Mouse (Mus musculus): Measurements from ENCODE around the gene Arid1b. TPM values are rescaled to one million over a fixed set of nuclear protein-coding genes. Genes with fewer than 3 reads are reported as not detected.
A peak's percentile ranks its signal among the peaks of the same experiment; 100 is the strongest.

Gene Arid1b
- polyA plus RNA-seq, 1 experiment from 2014 or later, result 5.2 TPM

DNA sequence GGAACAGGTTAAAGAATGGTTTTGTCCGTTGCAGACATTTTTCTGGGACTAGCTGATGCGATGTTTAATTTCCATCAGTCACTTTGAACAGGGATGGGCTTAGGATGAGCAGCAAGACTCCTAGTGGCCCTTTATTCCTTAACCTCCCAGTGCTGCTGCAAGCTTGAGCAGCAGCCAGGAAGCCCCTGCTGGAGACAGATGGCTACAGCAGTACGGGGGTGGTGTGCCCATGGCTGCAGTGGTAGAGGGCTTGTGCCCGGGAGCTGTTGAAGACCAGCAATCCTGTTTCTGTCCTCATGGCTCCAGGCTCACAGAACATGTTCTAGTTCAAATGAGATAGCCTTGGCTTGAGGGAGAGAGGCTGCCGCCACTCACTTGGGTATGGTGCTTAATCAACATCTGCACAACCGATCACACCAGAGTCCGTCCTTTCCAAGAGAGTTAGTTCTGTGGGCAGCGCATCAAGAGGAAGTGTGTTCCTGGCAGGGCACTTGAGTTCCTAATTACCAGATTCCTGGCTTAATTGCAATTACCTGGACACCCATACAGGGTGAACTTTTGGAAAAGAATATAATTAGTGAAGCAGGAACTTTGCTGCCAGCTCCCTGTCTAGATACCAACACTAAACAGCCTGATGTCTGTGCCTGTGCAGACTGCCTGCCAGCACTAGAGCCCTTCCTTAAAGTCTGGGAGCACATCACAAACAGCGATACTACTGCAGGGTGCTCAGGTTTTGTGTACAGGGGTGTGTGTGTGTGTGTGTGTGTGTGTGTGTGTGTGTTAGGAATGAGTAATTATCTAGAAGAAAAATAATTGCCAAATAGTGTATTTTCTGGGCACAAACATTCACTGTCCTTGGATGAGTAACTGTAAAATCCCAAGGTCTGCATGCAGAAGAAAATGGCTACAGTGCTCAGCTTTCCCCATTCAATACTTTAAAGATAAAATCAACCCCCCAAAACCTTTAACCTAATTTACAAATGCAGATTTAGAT, 224.0 kb downstream of the Arid1b start:
- Histone ChIP-seq H3K27ac (replicated peaks) (no peak overlapping the region), H3K27me3 (replicated peaks) (no peaks in the 10 kb centered on the region), H3K4me2 (no peak overlapping the region), H3K36me3 (no peaks in the 10 kb centered on the region), H3K9me3 (no peaks in the 10 kb centered on the region), H3K4me1 (peaks cover 51% of the 10 kb centered on the region), H3K9ac (no peak overlapping the region), H3K4me3 (no peak overlapping the region)
- 76% methylated on average over 9 of the region's 9 CpGs for WGBS
- ATAC-seq (ENCODE audit: extremely low read depth, insufficient number of reproducible peaks, low FRiP score, low TSS enrichment), result no peak

DNA sequence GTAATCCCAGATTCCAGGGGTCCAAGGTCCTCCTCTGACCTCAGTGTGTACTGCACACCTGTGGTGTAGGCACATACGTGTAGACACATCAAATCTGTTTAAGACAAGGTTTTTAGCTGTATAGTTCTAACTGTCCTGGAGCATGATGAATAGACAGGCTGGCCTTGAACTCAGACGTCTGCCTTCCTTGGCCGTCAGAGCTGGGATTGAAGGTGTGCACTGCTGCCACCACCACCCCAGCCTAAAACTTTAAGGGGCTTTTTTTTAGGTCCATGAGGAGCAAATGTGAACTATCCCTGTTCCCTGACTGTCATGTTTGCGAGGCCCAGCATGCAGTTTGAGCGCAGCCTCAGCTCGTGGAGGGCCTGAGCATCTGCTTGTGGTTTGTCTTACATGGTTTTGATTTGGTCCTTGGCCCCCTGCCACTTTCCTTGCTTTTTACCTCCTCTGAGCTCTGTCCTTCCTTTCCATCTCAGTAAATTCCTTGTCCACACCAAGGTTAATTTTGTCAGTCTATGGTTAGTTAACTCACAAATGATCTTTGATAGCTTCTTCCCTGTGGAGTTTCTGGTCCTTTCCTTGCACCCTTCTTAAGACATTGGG, 224.9 kb downstream of the Arid1b start:
- no peaks in the 10 kb centered on the region for H3K36me3 ChIP-seq
- no peak overlapping the region for H3K9ac ChIP-seq
- no peaks in the 10 kb centered on the region for H3K9me3 ChIP-seq
- H3K27me3 ChIP-seq (replicated peaks), result no peaks in the 10 kb centered on the region
- H3K4me3 ChIP-seq, result no peak overlapping the region
- peaks cover 42% of the 10 kb centered on the region for H3K4me1 ChIP-seq
- ATAC-seq (ENCODE audit: extremely low read depth, insufficient number of reproducible peaks, low FRiP score, low TSS enrichment), result no peak
- 86% methylated on average over 6 of the region's 6 CpGs for WGBS
- H3K4me2 ChIP-seq, result no peak overlapping the region
- H3K27ac ChIP-seq (replicated peaks), result no peak overlapping the region

DNA sequence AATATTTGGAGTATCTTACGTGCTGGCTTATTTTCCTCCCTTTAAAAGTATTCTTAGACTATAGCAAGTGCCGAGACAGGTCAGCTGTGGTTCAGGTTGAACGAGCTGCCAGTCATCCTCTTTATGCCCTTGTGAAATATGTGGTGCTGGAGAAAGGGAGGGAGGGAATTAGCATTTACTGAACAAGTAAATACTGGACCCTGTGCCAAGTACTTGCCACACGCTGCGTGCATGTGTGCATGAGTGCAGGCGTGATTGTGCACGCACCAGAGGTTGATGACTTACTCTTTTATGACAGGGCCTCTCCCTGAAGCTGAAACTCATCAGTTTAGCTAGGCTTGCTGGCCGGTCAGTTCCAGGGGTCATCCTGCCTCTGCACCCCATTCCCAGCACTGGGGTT, 226.9 kb downstream of the Arid1b start:
- Histone ChIP-seq H3K4me3 (no peak overlapping the region), H3K4me1 (peaks cover 51% of the 10 kb centered on the region), H3K9ac (0 out of 2 replicates have a peak overlapping the region, but pooled peaks have one; percentile 53), H3K4me2 (no peak overlapping the region), H3K9me3 (no peaks in the 10 kb centered on the region), H3K36me3 (no peaks in the 10 kb centered on the region), H3K27ac (replicated peaks) (peak overlapping the region; percentile 34; the same call in 1 of the 2 replicates), H3K27me3 (replicated peaks) (no peaks in the 10 kb centered on the region)
- ATAC-seq (ENCODE audit: extremely low read depth, insufficient number of reproducible peaks, low FRiP score, low TSS enrichment), result no peak
- WGBS, result 65% methylated on average over 8 of the region's 8 CpGs

DNA sequence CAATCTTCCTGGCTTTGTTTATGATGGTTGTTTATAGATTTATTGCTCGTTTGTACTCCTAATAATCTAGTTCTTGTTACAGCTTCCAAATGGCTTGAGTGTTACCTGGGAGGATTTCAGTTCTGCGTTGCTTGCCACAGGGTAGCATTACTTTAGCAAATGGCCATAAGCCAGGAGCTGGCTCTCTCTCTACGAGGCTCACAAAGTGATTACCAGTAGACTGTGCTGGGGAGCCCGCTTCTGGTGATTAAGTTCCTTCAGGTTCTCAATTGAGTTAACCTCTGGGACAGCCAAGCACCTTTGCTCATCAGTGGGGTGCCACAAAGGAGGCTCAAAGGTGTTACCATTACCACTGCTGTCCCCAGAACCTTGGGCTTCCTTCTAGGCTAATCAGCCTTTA, 227.4 kb downstream of the Arid1b start:
- no peaks in the 10 kb centered on the region for H3K27me3 ChIP-seq (replicated peaks)
- H3K27ac ChIP-seq (replicated peaks), result no peak overlapping the region
- H3K4me2 ChIP-seq, result no peak overlapping the region
- no peaks in the 10 kb centered on the region for H3K36me3 ChIP-seq
- WGBS, result 63% methylated on average over 4 of the region's 4 CpGs
- H3K4me3 ChIP-seq, result no peak overlapping the region
- no peak overlapping the region for H3K9ac ChIP-seq
- no peaks in the 10 kb centered on the region for H3K9me3 ChIP-seq
- ATAC-seq (ENCODE audit: extremely low read depth, insufficient number of reproducible peaks, low FRiP score, low TSS enrichment), result no peak
- H3K4me1 ChIP-seq, result peaks cover 56% of the 10 kb centered on the region

DNA sequence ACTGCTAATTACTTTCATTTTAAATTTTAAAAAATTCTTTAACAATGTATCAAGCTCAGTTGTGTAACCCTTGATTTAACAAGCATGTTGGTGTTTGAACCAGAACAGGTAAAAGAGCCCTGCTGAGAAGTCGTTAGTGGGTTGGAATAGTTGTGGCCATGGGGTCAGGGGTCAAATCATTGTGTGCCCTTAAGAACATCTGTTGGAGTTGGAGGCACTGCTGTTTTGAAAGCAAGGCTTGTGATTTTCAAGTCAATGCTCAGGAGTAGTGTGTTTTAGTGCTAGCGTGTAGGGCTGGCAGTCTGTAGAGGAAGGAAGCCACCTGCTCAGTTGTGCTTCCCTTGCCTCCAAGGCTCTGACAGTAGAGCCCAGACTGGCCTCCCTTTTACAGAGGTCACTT, 228.7 kb downstream of the Arid1b start:
- peaks cover 54% of the 10 kb centered on the region for H3K4me1 ChIP-seq
- 54% methylated on average over 2 of the region's 2 CpGs for WGBS
- no peaks in the 10 kb centered on the region for H3K36me3 ChIP-seq
- H3K27me3 ChIP-seq (replicated peaks), result no peaks in the 10 kb centered on the region
- H3K4me3 ChIP-seq, result no peak overlapping the region
- no peak overlapping the region for H3K4me2 ChIP-seq
- H3K9me3 ChIP-seq, result no peaks in the 10 kb centered on the region
- H3K27ac ChIP-seq (replicated peaks), result no peak overlapping the region
- ATAC-seq (ENCODE audit: extremely low read depth, insufficient number of reproducible peaks, low FRiP score, low TSS enrichment), result no peak
- H3K9ac ChIP-seq, result no peak overlapping the region

DNA sequence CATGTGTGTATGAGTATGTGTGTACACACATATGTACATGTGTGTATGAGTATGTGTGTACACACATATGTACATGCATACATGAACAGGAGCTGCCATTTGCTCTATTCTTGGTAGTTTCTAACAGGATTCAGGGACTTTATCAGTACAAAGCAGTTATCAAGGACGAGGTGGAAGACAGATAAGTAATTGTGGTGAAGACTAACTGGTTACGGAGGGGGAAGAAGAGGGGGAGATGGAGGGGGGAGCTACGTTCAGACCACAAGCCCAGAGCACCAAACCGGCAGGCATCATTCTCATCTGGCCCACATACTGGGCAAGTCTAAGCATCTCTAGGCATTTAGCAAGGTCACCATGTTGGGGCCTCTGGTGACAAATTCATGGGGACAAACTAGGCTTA, 230.8 kb downstream of the Arid1b start:
- 49% methylated on average over 4 of the region's 4 CpGs for WGBS
- H3K27ac ChIP-seq (replicated peaks), result no peak overlapping the region
- no peaks in the 10 kb centered on the region for H3K36me3 ChIP-seq
- H3K4me2 ChIP-seq, result no peak overlapping the region
- H3K4me1 ChIP-seq, result peaks cover 65% of the 10 kb centered on the region
- no peaks in the 10 kb centered on the region for H3K9me3 ChIP-seq
- H3K9ac ChIP-seq, result no peak overlapping the region
- ATAC-seq (ENCODE audit: extremely low read depth, insufficient number of reproducible peaks, low FRiP score, low TSS enrichment), result no peak
- H3K4me3 ChIP-seq, result no peak overlapping the region
- no peaks in the 10 kb centered on the region for H3K27me3 ChIP-seq (replicated peaks)

DNA sequence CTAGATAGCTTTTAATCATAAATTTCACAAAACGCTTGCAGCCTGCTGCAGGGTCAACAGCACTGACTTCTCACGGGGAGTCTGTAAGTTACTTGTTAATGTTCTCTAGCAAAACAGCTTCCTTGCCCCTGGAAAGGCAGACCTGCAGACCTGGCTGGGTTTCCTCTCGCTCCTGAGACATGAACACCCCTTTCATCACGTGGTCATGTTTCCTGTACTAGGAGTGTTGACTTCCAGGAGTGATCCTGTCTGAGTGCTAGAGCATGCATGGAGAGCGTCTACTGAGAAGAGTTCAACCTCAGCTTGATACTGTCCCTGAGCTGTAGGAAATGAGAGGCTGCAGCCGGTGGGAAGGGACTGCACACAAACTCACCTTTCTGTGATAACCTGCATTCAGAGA, 233.0 kb downstream of the Arid1b start:
- WGBS, result 23% methylated on average over 6 of the region's 6 CpGs
- ATAC-seq (ENCODE audit: extremely low read depth, insufficient number of reproducible peaks, low FRiP score, low TSS enrichment), result no peak
- no peaks in the 10 kb centered on the region for H3K9me3 ChIP-seq

DNA sequence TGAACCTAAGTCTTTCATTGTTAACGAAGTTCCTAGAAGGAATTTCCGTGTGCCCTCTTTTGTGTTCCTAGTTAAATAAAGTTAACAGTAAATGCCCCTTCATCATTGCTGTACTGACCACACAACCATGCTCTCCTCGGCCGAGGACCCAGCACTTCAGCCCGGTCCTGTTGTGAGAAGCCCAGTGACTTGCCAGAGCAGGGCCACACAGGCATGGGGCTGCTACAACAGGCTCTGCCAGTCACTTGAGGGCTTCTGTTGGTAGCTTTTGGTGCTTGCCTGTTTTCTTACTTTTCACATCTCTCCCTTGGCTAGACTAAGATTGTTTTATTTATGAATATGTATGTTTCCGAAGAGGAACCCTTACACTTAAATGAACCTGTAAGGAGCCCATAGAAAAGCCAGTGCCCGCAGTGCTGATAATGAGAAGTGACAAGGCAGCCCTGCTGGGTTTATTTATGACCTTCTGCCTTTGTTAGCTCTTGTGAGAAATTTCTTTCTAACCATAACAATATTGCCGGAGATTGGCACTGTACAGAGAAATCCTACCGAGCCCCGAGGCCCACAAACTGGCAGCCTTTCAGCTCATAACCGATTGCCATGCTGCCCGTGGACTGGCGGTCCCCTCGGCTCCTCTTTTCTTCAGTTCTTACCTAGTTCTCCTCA, 234.0 kb downstream of the Arid1b start:
- peak overlapping the region; percentile 14; the same call in 1 of the 2 replicates for H3K9ac ChIP-seq
- no peak overlapping the region for H3K4me3 ChIP-seq
- H3K36me3 ChIP-seq, result no peaks in the 10 kb centered on the region
- H3K9me3 ChIP-seq, result no peaks in the 10 kb centered on the region
- H3K27ac ChIP-seq (replicated peaks), result no peak overlapping the region
- H3K27me3 ChIP-seq (replicated peaks), result no peaks in the 10 kb centered on the region
- WGBS, result 84% methylated on average over 14 of the region's 14 CpGs
- no peak for ATAC-seq (ENCODE audit: extremely low read depth, insufficient number of reproducible peaks, low FRiP score, low TSS enrichment)
- H3K4me2 ChIP-seq, result no peak overlapping the region
- H3K4me1 ChIP-seq, result peaks cover 65% of the 10 kb centered on the region

More for the DNA sequence above, 233.0 kb downstream of the Arid1b start:
- H3K36me3 ChIP-seq, result no peaks in the 10 kb centered on the region
- no peaks in the 10 kb centered on the region for H3K27me3 ChIP-seq (replicated peaks)
- peaks cover 57% of the 10 kb centered on the region for H3K4me1 ChIP-seq
- H3K9ac ChIP-seq, result no peak overlapping the region
- 0 out of 2 replicates have a peak overlapping the region, but pooled peaks have one; percentile 24 for H3K27ac ChIP-seq (replicated peaks)
- no peak overlapping the region for H3K4me3 ChIP-seq
- H3K4me2 ChIP-seq, result no peak overlapping the region

DNA sequence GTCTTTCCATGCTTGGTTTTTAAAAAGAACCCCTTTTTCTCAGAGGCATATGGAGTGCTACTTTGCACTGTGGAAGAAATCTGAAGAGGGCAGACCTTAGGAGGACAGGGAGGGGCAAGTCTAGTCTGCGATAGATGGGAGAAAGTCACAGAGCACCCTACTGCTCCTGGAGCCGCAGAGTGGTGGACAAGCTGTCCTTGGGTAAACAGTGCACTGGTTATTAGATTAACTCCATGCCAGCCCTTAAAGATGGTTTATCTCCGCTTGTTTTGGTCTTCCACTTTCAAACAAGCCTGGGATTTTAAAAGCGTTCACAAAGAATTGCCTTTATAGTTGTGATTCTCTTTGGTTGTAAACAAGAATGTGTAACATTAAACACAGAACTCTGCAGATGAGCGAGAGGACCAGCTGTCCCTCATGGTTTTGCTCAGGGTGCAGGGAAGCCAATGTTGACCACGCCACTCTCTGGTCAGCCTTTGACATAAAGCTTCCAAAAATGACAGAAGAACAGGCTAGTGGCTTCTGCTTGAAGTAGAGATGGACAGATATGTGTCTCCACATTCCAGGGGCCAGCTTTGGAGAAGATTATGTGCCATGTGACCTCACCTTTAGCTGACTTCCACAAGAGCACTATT, 234.6 kb downstream of the Arid1b start:
- H3K4me3 ChIP-seq, result no peak overlapping the region
- H3K9ac ChIP-seq, result peak overlapping the region; percentile 14; the same call in 1 of the 2 replicates
- H3K4me1 ChIP-seq, result peaks cover 65% of the 10 kb centered on the region
- no peaks in the 10 kb centered on the region for H3K9me3 ChIP-seq
- no peak overlapping the region for H3K27ac ChIP-seq (replicated peaks)
- no peaks in the 10 kb centered on the region for H3K36me3 ChIP-seq
- H3K27me3 ChIP-seq (replicated peaks), result no peaks in the 10 kb centered on the region
- H3K4me2 ChIP-seq, result no peak overlapping the region
- 84% methylated on average over 6 of the region's 6 CpGs for WGBS
- no peak for ATAC-seq (ENCODE audit: extremely low read depth, insufficient number of reproducible peaks, low FRiP score, low TSS enrichment)

DNA sequence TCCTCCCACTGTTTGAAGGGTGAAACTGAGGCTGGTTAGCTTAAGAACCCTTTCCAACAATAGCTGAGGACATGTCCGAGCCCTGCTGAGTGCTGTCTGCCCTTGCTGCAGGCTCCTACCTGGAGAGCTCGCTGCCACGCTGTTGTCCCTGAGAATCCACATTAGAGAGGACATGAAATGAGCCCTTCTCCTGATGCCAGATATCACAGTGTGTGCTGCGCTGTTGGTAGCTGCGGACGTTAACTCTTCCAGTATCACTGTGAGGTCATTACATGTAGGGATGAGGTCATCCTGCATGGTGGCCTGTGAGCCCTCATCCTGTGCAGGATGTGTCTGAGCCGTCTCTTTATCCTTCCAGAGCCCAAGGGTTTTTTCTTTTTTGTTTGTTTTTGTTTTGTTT, 235.9 kb downstream of the Arid1b start:
- Histone ChIP-seq H3K27me3 (replicated peaks) (no peaks in the 10 kb centered on the region), H3K9ac (no peak overlapping the region), H3K27ac (replicated peaks) (no peak overlapping the region), H3K4me1 (peaks cover 69% of the 10 kb centered on the region), H3K4me2 (no peak overlapping the region), H3K36me3 (no peaks in the 10 kb centered on the region), H3K4me3 (no peak overlapping the region), H3K9me3 (no peaks in the 10 kb centered on the region)
- ATAC-seq (ENCODE audit: extremely low read depth, insufficient number of reproducible peaks, low FRiP score, low TSS enrichment), result no peak
- WGBS, result 53% methylated on average over 7 of the region's 7 CpGs

DNA sequence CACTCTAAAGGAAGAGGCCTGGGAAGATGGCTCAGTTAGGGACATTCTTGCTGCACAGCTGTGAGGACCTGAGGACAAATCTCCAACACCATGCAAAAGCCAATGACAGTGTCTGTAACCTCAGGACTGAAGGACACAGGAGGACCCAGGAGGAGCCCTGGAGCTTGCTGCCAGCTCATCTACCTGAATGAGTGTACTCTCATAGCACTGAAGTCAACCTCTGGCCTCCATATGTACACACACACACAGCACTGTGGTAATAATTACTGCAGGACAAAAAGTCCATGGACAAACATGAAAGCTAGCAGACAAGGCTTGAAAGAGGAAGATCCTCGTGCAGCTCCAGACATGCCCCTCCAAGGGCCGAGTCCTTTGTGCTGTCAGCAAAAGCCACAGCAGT, 238.0 kb downstream of the Arid1b start:
- Histone ChIP-seq H3K27me3 (replicated peaks) (no peaks in the 10 kb centered on the region), H3K4me1 (peaks cover 59% of the 10 kb centered on the region), H3K4me2 (no peak overlapping the region), H3K4me3 (no peak overlapping the region), H3K9ac (no peak overlapping the region), H3K27ac (replicated peaks) (no peak overlapping the region), H3K9me3 (no peaks in the 10 kb centered on the region), H3K36me3 (no peaks in the 10 kb centered on the region)
- no peak for ATAC-seq (ENCODE audit: extremely low read depth, insufficient number of reproducible peaks, low FRiP score, low TSS enrichment)
- 41% methylated on average over 2 of the region's 2 CpGs for WGBS
